Mouse (Mus musculus) heart, postnatal 0 days (tissue): ENCODE results near the gene Homer3. TPM values are rescaled to one million over a fixed set of nuclear protein-coding genes. Genes with fewer than 3 reads are reported as not detected.

ENCODE experiments used
- ATAC-seq: fragments of 200-750 bp; cut with Nextera tagmentation; 2 replicates; pipeline ENCODE4 v1.8.0; 2017; ENCODE audit warnings: low read depth, moderate number of reproducible peaks, moderate library complexity; ENCODE audit not compliant: insufficient read depth
- DNase-seq: peaks from one replicate; pipeline ENCODE4 v3.0.0-alpha.2; 2016; ENCODE audit warnings: low spot score
- H3K27ac ChIP-seq: fragments of 300-500 bp; sonication (generic); 2 replicates; pipeline ENCODE4 v1.5.1; 2014; ENCODE audit warnings: low read depth, mild to moderate bottlenecking
- H3K27me3 ChIP-seq: fragments of 300-500 bp; sonication (generic); 2 replicates; pipeline ENCODE4 v1.6.1; 2014; ENCODE audit warnings: low read length, mixed read lengths; ENCODE audit not compliant: control insufficient read depth, insufficient read depth
- H3K36me3 ChIP-seq: fragments of 300-500 bp; sonication (generic); replicated peaks from 2 replicates; pipeline ENCODE4 v1.6.1; 2014; ENCODE audit warnings: low read length, mixed read lengths; ENCODE audit not compliant: control insufficient read depth, insufficient read depth
- H3K4me1 ChIP-seq: fragments of 300-500 bp; sonication (generic); 2 replicates; pipeline ENCODE4 v1.6.1; 2014; ENCODE audit warnings: antibody characterized with exemption; ENCODE audit not compliant: control insufficient read depth, insufficient read depth
- H3K4me2 ChIP-seq: fragments of 300-500 bp; sonication (generic); 2 replicates; pipeline ENCODE4 v1.6.1; 2014; ENCODE audit warnings: low read depth, mild to moderate bottlenecking, low read length, moderate library complexity
- H3K4me3 ChIP-seq: fragments of 300-500 bp; sonication (generic); 2 replicates; pipeline ENCODE4 v1.5.1; 2014; ENCODE audit warnings: low read depth, low read length
- H3K9ac ChIP-seq: fragments of 300-500 bp; sonication (generic); replicated peaks from 2 replicates; pipeline ENCODE4 v1.6.1; 2014; ENCODE audit warnings: low read depth, low read length, mixed read lengths
- H3K9me3 ChIP-seq: fragments of 300-500 bp; sonication (generic); replicated peaks from 2 replicates; pipeline ENCODE4 v1.6.1; 2016; ENCODE audit warnings: low read length; ENCODE audit not compliant: control insufficient read depth
- CTCF ChIP-seq: IDR thresholded peaks from 2 replicates; pipeline ENCODE4 v1.5.1; 2016; ENCODE audit warnings: antibody characterized with exemption, control low read depth, low read depth
- EP300 ChIP-seq: IDR thresholded peaks from 2 replicates; pipeline ENCODE4 v1.6.1; 2016; ENCODE audit warnings: antibody characterized with exemption, low read depth
- WGBS: fragments of 180-500 bp; shearing (Covaris S2); extraction: QIAGEN DNeasy Blood & Tissue Kit; methylation state at CpG from one replicate; pipeline ENCODE4 v1.1.7; 2014; 5-methylcytosine and 5-hydroxymethylcytosine counted together
- polyA plus RNA-seq: library from polyadenylated mRNA; unstranded; fragments of >200 nt; fragmentation: Nextera tagmentation; extraction: Ambion mirVana; gene quantifications from 2 replicates; pipeline ENCODE4 v1.2.1, GENCODE M21; 2015
- total RNA-seq: library from RNA; depleted of rRNA; stranded (reverse); fragments of >200 nt; gene quantifications from 2 replicates; pipeline ENCODE4 v1.2.3, GENCODE M21; 2014; ENCODE audit warnings: low replicate concordance

Gene Homer3
- total and polyA plus RNA-seq, 2 experiments from 2014 or later: 19.5 to 29.1 TPM

DNA sequence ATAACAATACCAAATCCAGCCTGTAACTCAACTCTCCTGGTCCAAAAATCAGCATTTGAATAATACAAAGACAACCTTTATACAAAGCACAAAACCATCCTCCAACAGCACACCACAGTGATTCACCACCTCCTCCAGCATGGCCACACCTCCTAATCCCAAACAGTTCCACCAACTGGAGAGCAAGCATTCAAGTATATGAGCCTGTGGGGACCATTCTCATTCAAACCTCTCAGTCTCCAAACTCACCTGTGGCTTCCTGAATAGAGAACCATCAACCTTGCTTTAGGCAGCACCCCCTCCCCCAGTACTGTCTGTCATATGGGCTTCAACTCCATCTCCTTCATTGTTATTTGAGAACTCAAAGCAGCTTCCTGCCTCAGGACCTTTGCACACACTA is 8.3 kb upstream of the Homer3 start:
- Histone ChIP-seq H3K4me3 (no peak overlapping the region), H3K27ac (no peak overlapping the region), H3K4me2 (no peak overlapping the region), H3K27me3 (no peaks in the 10 kb centered on the region), H3K9ac (no peak overlapping the region), H3K36me3 (no peaks in the 10 kb centered on the region), H3K4me1 (peaks cover 15% of the 10 kb centered on the region), H3K9me3 (no peaks in the 10 kb centered on the region)
- no peak for ATAC-seq
- TF ChIP-seq EP300: no peak
- TF ChIP-seq CTCF: no peak
- no peak for DNase-seq

DNA sequence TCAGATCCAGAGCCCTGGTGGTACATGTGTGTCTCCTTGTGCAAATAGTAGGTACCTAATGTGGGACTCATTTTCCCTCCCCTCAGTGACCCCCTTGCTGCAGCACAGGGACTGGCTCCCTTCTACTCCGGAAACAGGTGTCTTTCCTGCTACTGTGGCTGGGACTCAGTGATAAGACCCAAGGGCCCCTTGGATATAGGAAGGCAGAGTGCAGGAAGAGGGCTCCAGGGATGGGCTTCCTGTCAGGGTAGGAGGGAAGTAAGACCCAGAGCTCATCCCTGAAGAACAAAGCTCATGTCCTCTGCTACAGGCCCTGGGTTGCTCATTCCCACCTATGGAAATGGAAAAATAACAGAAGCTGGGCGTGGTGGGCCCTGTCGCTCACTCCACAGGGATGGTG is 6.2 kb upstream of the Homer3 start:
- WGBS: 66% methylated on average over 3 of the region's 3 CpGs
- TF ChIP-seq CTCF: no peak
- TF ChIP-seq EP300: peak; percentile 98
- Histone ChIP-seq H3K27ac (peak overlapping the region; percentile 74), H3K4me3 (no peak overlapping the region), H3K4me2 (no peak overlapping the region), H3K4me1 (peaks cover 17% of the 10 kb centered on the region), H3K36me3 (no peaks in the 10 kb centered on the region), H3K9me3 (no peaks in the 10 kb centered on the region), H3K27me3 (no peaks in the 10 kb centered on the region), H3K9ac (no peak overlapping the region)
- DNase-seq (peak; percentile 62), ATAC-seq (peak; percentile 79)

DNA sequence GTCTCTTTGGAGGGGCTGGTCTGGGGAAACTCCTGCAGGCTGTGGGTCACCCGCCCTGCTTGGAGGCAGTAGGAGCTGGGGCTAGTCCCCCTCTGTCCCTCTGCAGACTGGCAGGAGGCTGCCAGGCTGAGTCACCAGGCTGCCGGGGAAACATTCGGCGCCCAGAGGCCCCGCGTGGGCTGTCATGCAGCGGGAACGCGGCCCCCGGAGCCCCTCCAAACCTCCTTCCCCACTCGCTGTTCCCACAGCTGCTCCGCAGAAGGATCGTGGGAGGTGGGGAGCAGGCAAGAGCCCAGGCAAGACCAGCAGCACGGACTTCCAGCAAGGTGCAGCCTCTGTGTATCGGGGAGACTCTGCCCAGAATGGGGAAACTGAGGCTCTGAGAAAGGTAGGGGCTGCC is 4.5 kb upstream of the Homer3 start:
- peaks cover 13% of the 10 kb centered on the region for H3K4me1 ChIP-seq
- no peak overlapping the region for H3K4me3 ChIP-seq
- H3K4me2 ChIP-seq: no peak overlapping the region
- 45% methylated on average over 15 of the region's 15 CpGs for WGBS
- no peak overlapping the region for H3K27ac ChIP-seq
- ATAC-seq (no peak), DNase-seq (no peak)
- TF ChIP-seq CTCF: no peak
- TF ChIP-seq EP300: no peak
- 0 out of 2 replicates have a peak overlapping the region, but pooled peaks have one; percentile 0 for H3K9ac ChIP-seq
- no peaks in the 10 kb centered on the region for H3K36me3 ChIP-seq
- H3K9me3 ChIP-seq: no peaks in the 10 kb centered on the region
- H3K27me3 ChIP-seq: no peaks in the 10 kb centered on the region

DNA sequence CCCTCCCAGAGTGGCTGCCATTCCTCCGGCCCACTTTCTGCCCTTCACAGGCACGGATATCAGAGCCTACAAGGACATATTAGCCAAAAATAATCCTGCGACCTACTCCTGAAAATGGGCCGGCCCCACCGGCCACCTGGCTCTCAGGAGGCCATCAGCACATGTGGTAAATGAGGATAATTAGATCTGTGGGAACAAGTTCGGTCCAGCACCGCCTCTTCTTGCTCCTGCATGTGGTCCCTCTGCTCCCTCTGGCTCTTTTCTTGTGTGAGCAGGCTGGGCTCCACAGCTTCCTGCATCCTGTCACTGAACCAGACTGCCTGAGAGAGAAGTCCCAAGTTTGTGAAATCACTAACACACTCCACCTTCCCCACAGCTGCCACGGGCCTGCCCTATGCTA is 3.4 kb upstream of the Homer3 start:
- Histone ChIP-seq H3K36me3 (no peaks in the 10 kb centered on the region), H3K27me3 (no peaks in the 10 kb centered on the region), H3K9me3 (no peaks in the 10 kb centered on the region), H3K27ac (peak overlapping the region; percentile 60), H3K4me1 (peaks cover 17% of the 10 kb centered on the region), H3K4me2 (no peak overlapping the region), H3K4me3 (no peak overlapping the region), H3K9ac (no peak overlapping the region)
- no peak for ATAC-seq
- no peak for TF ChIP-seq EP300
- TF ChIP-seq CTCF: no peak
- no peak for DNase-seq
- whole genome bisulfite sequencing: 20% methylated on average over 8 of the region's 8 CpGs

DNA sequence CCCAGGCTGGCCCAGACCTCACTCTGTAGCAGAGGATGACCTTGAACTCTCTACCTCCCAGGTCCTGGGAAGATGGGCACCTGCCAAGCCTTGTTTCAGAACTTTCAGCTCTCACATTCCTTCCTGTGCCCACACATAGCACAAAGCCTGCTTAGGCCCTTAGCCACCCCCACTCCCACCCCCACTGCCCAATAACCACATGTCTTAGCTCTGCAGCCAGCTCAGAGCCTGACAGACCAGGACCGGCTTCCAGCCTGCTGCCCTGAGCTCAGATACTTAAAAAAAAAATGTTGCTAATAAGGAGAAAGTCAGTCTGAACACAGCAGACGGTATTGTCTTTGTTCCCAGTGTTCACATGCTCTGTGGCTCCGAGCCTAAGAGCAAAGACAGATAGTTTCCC is 1.6 kb upstream of the Homer3 start:
- no peaks in the 10 kb centered on the region for H3K27me3 ChIP-seq
- H3K36me3 ChIP-seq: peaks cover 14% of the 10 kb centered on the region
- H3K4me3 ChIP-seq: no peak overlapping the region
- no peaks in the 10 kb centered on the region for H3K9me3 ChIP-seq
- 24% methylated on average over 3 of the region's 3 CpGs for WGBS
- TF ChIP-seq EP300: no peak
- no peak for TF ChIP-seq CTCF
- DNase-seq: no peak
- ATAC-seq: no peak
- H3K4me1 ChIP-seq: peaks cover 17% of the 10 kb centered on the region
- no peak overlapping the region for H3K4me2 ChIP-seq
- no peak overlapping the region for H3K9ac ChIP-seq
- H3K27ac ChIP-seq: peak overlapping the region; percentile 58; the same call in 1 of the 2 replicates

DNA sequence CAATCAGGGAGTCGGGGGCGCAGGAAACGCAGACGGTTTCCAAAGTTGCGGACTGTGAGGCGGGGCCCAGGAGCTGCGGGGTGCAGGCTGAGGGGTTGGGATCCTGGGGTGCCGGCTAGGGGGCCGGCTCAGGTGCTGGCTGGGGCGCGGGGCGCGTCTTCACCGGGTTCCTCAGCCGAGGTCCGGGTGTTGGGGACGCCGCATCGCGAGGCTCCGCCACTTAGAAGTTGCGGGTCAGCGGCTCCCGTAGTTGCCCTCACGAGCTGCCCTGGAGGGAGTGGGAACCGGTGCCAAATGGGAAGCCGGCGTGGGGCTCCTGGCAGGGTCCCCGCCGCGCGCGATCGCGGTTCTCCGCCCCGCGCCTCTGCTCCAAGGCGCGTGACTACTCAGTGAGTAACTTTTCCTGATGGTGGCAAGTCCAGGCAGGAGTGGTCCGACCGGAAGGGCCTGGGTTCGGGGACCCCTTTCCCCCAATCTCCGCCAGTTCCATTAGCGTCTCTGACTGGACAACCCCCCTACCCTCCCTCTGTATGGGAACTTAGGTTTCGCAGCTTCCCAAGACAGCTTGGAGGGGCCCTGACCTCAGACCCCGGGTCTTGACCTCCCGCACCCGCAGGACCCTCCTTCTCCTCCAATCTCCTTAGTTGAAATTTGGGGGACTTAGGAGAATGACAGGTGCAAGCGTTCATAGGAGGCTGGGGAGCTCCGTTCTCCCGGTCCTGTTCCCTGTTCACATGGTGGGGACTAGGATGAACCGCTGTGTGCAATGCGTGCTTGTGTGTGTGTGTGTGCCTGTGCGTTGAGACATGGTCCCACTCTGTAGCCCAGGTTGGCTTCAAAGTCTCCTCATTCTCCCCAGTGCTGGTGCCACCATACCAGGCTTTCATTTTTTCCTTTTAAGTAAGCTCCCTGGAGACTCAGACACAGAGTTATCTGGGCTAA is 780 bp downstream of the Homer3 start:
- ATAC-seq (peak; percentile 31), DNase-seq (no peak)
- Histone ChIP-seq H3K4me3 (peak overlapping the region; percentile 77), H3K4me2 (peak overlapping the region; percentile 89), H3K9me3 (no peaks in the 10 kb centered on the region), H3K27me3 (no peaks in the 10 kb centered on the region), H3K36me3 (peaks cover 30% of the 10 kb centered on the region), H3K4me1 (peaks cover 14% of the 10 kb centered on the region), H3K27ac (peak overlapping the region; percentile 85), H3K9ac (peak overlapping the region; percentile 79)
- WGBS: 2% methylated on average over 55 of the region's 55 CpGs
- TF ChIP-seq CTCF (no peak), EP300 (no peak; the same call in 1 of the 2 replicates)
